Mouse (Mus musculus): ENCODE measurements around the gene Scel.

DNA sequence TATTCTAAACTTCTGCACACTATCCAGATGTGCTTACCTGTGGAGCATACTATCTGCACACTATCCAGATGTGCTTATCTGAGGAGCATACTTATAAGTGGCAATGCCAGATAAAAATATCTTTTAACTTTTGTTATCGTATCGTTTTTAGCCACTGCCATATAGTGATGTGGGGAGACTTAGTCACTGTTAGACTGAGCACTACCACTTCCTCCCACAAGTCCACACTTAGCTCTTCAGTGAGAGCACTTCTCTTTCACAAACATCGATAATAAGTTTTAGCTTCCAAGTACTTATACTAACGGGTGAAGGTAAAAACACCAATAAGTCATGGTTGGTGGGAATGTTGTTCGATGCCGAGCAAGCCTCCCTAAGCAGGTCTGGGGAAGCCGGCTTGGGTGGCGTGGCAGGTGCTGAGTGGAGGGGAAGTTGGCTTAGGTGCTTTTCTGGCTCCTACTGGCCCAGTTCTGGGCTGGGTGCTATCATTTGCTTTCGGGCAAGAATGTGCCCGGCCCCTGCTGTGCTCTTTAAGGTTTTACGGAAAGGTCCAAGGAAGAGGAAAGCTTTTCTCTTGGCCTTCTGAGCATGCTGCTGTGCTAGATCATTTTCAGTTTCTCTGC lies 18.7 kb downstream of the Scel start:
- TF ChIP-seq CTCF (IDR thresholded peaks at IDR 0.05; ENCODE audit: insufficient read depth, low read length) (no peak), POLR2A (IDR thresholded peaks at IDR 0.05; ENCODE audit: borderline replicate concordance, extremely low read depth, low read depth, low read length) (no peak)
